Mouse (Mus musculus) forebrain, embryonic 14.5 days (tissue): ENCODE measurements at regions not wholly inside any gene's neighbourhood (a gene's known extent, or its start where the extent isn't known, plus 50 kb on each side); places are given as distances from the start of the nearest gene placed in this dataset.
A peak's percentile ranks its signal among the peaks of the same experiment; 100 is the strongest.

Source experiments
- ATAC-seq: fragments of 200-750 bp; cut with Nextera tagmentation; 2 replicates; pipeline ENCODE4 v1.8.0; 2017; ENCODE audit warnings: mild to moderate bottlenecking, moderate library complexity
- DNase-seq: peaks from one replicate; pipeline ENCODE4 v3.0.0-alpha.2; 2015; ENCODE audit warnings: low spot score
- H3K27ac ChIP-seq: fragments of 300-500 bp; sonication (generic); 2 replicates; pipeline ENCODE4 v1.5.1; 2014; ENCODE audit warnings: low read depth, mild to moderate bottlenecking, control low read depth, low read length, moderate library complexity
- H3K27me3 ChIP-seq: fragments of 300-500 bp; sonication (generic); replicated peaks from 2 replicates; pipeline ENCODE4 v1.6.1; 2014; ENCODE audit warnings: low read length, control low read depth, mixed read lengths; ENCODE audit not compliant: control insufficient read depth, insufficient read depth
- H3K36me3 ChIP-seq: fragments of 300-500 bp; sonication (generic); 2 replicates; pipeline ENCODE4 v1.6.1; 2014; ENCODE audit warnings: low read length, control low read depth; ENCODE audit not compliant: control insufficient read depth, insufficient read depth
- H3K4me1 ChIP-seq: fragments of 300-500 bp; sonication (generic); 2 replicates; pipeline ENCODE4 v1.6.1; 2014; ENCODE audit warnings: antibody characterized with exemption, low read length, control low read depth; ENCODE audit not compliant: control insufficient read depth, insufficient read depth
- H3K4me2 ChIP-seq: fragments of 300-500 bp; sonication (generic); 2 replicates; pipeline ENCODE4 v1.6.1; 2014; ENCODE audit warnings: mild to moderate bottlenecking, control low read depth, low read length
- H3K4me3 ChIP-seq: fragments of 300-500 bp; sonication (generic); 2 replicates; pipeline ENCODE4 v1.5.1; 2014; ENCODE audit warnings: low read depth, low read length, control low read depth
- H3K9ac ChIP-seq: fragments of 300-500 bp; sonication (generic); 2 replicates; pipeline ENCODE4 v1.6.1; 2014; ENCODE audit warnings: mild to moderate bottlenecking, low read length, control low read depth, moderate library complexity
- H3K9me3 ChIP-seq: fragments of 300-500 bp; sonication (generic); replicated peaks from 2 replicates; pipeline ENCODE4 v1.6.1; 2016; ENCODE audit warnings: low read length, control low read depth, mixed read lengths; ENCODE audit not compliant: control insufficient read depth
- WGBS: fragments of 180-500 bp; shearing (Covaris S2); extraction: QIAGEN DNeasy Blood & Tissue Kit; methylation state at CpG from one replicate; pipeline ENCODE4 v1.1.7; 2014; 5-methylcytosine and 5-hydroxymethylcytosine counted together

DNA sequence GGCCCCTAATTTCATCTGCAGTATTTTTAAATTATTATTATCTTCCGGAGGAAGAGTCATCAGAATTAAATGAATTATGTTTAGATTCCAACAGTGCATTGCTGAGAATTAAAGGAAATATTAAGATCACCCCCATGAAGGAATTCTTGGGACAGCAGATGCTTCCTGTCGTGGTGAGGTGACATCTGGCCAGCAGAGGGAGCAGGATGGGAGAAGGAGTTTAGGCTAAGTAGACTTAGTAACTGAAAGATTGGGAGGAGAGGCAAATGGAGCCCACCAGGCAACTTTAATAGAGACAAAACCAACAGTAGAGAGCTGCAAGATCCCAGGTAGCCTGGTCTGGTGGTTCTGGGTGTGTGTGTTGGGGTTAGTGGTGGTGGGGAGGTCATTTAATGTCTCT, 629.5 kb upstream of the Kirrel3 start:
- H3K4me1 ChIP-seq: no peaks in the 10 kb centered on the region
- H3K27me3 ChIP-seq: no peaks in the 10 kb centered on the region
- no peaks in the 10 kb centered on the region for H3K36me3 ChIP-seq
- DNase-seq (peak; percentile 41), ATAC-seq (no peak)
- no peak overlapping the region for H3K9ac ChIP-seq
- H3K9me3 ChIP-seq: no peaks in the 10 kb centered on the region
- no peak overlapping the region for H3K4me2 ChIP-seq
- no peak overlapping the region for H3K4me3 ChIP-seq
- WGBS: 46% methylated on average over 2 of the region's 2 CpGs
- no peak overlapping the region for H3K27ac ChIP-seq

DNA sequence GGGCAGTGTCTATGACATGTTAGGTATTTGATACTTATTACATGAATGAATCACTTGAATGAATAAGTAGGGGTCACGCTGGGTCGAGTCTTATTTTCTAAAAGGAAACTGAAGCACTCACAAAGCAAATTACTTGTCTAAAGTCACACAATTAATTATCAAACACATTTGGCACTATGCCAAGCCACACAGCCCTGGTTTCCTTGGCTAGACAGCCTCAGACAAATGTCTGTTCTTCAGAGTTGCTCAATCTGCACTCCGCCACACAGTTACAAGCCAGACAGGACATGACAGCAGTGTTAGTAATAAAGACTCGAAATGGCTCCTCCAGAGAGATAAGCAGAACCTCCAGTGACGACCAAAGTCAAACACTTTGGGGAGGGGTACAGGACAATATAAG, 627.2 kb upstream of the Kirrel3 start:
- Histone ChIP-seq H3K4me1 (no peaks in the 10 kb centered on the region), H3K27ac (no peak overlapping the region), H3K4me2 (no peak overlapping the region), H3K4me3 (no peak overlapping the region), H3K9me3 (no peaks in the 10 kb centered on the region), H3K9ac (no peak overlapping the region), H3K27me3 (no peaks in the 10 kb centered on the region), H3K36me3 (no peaks in the 10 kb centered on the region)
- DNase-seq (peak; percentile 39), ATAC-seq (no peak)
- WGBS: 46% methylated on average over 5 of the region's 5 CpGs

DNA sequence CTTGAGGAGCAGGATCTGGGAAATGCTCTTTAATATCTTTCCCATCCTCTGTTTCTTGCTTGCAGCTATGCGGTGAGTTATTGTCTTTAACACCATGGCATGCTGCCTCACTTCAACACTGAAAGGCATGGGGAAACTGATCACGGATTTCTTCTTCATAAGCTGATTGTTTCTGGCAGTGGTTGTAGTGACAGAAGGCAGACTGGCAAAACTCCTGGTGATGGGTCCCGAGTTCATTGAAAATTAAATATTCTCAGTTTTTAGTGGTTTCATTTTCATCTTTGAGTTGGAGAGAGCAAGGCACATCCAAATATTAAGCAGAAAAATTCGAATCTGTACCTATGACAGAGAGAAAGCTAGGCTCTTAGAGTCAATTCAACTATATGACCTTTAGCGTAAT, 617.0 kb upstream of the Kirrel3 start:
- ATAC-seq (no peak), DNase-seq (no peak)
- 77% methylated on average over 5 of the region's 5 CpGs for WGBS
- Histone ChIP-seq H3K36me3 (no peaks in the 10 kb centered on the region), H3K27ac (no peak overlapping the region), H3K4me2 (no peak overlapping the region), H3K27me3 (no peaks in the 10 kb centered on the region), H3K4me1 (no peaks in the 10 kb centered on the region), H3K9ac (no peak overlapping the region), H3K9me3 (no peaks in the 10 kb centered on the region), H3K4me3 (no peak overlapping the region)

DNA sequence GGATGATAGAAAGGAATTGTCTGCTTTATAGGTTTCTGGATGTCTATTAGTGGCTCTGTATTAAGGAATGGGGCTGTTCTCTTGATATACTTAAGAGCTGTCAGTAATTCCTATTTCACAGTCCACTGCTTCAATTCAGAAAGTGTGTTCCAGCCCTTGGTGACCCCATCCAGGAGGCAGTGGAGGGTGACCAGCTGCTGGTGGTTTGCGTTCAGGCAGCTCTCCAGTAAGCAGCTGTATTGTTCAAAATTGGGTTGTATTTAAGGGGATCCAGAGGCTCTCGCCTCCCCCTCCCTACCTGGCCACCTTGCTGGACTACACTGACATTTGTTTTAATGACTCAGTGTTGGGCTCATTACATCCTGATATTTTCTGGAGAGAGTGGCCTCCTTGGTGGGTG, 598.4 kb upstream of the Kirrel3 start:
- Histone ChIP-seq H3K4me3 (no peak overlapping the region), H3K4me1 (no peaks in the 10 kb centered on the region), H3K27me3 (no peaks in the 10 kb centered on the region), H3K9ac (no peak overlapping the region), H3K36me3 (no peaks in the 10 kb centered on the region), H3K9me3 (no peaks in the 10 kb centered on the region), H3K4me2 (no peak overlapping the region), H3K27ac (no peak overlapping the region)
- ATAC-seq: no peak
- DNase-seq: no peak
- 5% methylated on average over 2 of the region's 2 CpGs for WGBS

DNA sequence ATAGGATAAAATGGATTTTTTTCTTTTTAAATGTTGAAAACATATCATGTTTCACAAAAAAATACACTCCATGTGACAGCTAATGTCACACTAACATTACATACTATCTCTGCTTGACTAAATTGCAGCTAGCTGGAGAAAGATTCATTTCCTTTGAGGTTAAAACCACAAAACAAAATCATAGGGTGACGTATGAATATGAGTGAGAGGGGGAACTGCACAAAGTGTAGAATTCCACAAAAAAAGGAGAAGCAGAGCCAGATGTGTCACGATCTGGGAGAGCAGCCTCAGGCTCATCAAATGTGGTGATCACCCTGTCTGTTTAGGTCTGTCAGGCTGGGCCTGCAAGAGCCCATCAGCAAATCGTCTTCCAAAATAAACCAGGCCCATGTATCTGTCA, 593.7 kb upstream of the Kirrel3 start:
- DNase-seq (no peak), ATAC-seq (no peak)
- Histone ChIP-seq H3K4me2 (no peak overlapping the region), H3K36me3 (no peaks in the 10 kb centered on the region), H3K9ac (no peak overlapping the region), H3K4me1 (no peaks in the 10 kb centered on the region), H3K27me3 (no peaks in the 10 kb centered on the region), H3K27ac (no peak overlapping the region), H3K4me3 (no peak overlapping the region), H3K9me3 (no peaks in the 10 kb centered on the region)
- WGBS: 84% methylated on average over 3 of the region's 3 CpGs

DNA sequence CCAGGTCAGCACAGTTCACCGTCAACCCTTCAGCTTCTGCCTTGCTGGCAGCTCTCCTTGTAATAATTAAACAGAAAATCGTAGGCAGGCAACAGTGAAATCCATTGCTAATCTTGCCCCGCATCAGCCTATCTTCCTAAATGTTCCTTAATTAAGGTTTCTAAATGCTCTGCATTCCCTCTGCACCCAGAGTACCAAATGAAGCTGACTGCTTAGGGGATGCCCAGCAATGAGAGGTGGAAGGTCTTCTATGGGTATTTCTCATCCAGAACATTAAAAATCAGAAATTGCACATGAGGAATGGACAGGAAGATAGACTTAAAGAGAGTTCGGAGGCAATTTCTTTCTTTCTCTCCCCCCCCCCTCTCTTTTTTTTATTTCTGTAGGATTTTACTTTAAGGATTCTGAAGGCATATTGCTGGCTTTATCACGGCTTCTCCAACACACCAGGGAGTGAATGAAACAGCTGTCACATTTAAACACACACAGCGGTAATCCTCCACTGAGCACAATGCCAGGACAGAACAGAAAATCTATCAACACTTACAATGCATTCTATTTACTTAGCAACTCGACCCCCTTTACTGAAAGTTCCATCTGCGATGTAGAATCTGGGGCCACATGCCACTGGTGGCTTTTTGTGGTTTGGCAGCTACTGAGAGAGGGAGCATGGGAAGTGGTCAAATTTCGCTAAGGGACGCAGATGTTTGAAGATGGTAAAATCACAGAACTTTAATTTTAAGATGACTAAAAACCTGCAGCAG, 584.2 kb upstream of the Kirrel3 start:
- Histone ChIP-seq H3K36me3 (no peaks in the 10 kb centered on the region), H3K27me3 (no peaks in the 10 kb centered on the region), H3K4me1 (peaks cover 13% of the 10 kb centered on the region), H3K27ac (no peak overlapping the region), H3K9me3 (no peaks in the 10 kb centered on the region), H3K4me2 (no peak overlapping the region), H3K9ac (no peak overlapping the region), H3K4me3 (no peak overlapping the region)
- 21% methylated on average over 10 of the region's 10 CpGs for WGBS
- DNase-seq (peak; percentile 73), ATAC-seq (peak; percentile 71; the same call in 1 of the 2 replicates)

DNA sequence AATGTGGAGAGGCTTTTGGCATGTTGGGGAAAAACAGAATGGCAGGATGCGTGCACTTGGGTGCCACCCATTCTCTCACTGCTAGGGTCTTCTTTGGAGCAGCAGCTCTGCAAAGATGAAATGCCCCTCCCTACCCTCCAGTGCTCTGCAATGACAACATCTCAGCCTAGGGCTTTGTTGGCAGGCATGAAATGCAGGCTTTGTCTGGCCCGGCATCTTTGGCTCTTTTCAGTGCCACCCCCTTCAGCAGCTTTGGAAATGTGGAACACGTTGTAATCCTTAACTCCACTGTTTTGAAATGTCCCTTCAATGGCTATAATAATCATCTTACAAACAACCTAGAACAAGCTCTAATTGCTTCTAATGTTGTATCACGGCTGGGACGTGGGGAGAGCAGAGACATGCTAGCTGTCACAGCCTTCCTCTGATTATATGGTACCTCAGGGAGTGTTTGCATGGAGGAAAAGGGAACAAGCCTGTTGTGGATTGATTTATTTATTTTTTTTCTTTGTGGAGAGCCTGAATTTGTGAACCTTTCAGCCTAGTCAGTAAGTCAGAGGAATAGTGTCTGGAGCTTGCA, 581.6 kb upstream of the Kirrel3 start:
- Histone ChIP-seq H3K4me3 (no peak overlapping the region), H3K36me3 (no peaks in the 10 kb centered on the region), H3K27me3 (no peaks in the 10 kb centered on the region), H3K4me1 (peaks cover 13% of the 10 kb centered on the region), H3K9ac (no peak overlapping the region), H3K4me2 (no peak overlapping the region), H3K27ac (0 out of 2 replicates have a peak overlapping the region, but pooled peaks have one; percentile 3), H3K9me3 (no peaks in the 10 kb centered on the region)
- DNase-seq (peak; percentile 65), ATAC-seq (peak; percentile 72)
- 7% methylated on average over 5 of the region's 5 CpGs for WGBS

DNA sequence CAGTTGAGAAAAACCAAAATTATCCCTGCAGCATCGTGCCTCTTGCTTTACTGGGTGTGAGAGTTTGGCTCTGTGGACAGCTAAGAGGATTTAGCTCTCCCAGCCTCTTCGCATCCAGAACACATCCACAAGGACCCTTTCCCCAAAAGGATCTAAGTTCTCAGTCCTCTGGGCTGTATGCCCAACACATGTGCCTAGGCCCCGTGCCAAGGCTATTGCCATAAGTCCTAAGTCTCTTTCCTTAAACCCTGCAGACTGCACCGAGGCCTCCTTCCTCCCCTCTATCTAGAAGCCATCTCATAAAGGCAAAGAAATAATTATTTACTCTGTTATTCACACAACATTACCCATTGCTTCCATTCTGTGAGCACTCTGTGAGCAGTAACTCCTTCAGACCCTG, 570.8 kb upstream of the Kirrel3 start:
- Histone ChIP-seq H3K4me3 (no peak overlapping the region), H3K27me3 (no peaks in the 10 kb centered on the region), H3K9me3 (no peaks in the 10 kb centered on the region), H3K36me3 (no peaks in the 10 kb centered on the region), H3K9ac (no peak overlapping the region), H3K27ac (no peak overlapping the region), H3K4me1 (peaks cover 6% of the 10 kb centered on the region; the same call in 1 of the 2 replicates), H3K4me2 (no peak overlapping the region)
- DNase-seq (peak; percentile 62), ATAC-seq (peak; percentile 44; the same call in 1 of the 2 replicates)
- WGBS: 57% methylated on average over 4 of the region's 4 CpGs

DNA sequence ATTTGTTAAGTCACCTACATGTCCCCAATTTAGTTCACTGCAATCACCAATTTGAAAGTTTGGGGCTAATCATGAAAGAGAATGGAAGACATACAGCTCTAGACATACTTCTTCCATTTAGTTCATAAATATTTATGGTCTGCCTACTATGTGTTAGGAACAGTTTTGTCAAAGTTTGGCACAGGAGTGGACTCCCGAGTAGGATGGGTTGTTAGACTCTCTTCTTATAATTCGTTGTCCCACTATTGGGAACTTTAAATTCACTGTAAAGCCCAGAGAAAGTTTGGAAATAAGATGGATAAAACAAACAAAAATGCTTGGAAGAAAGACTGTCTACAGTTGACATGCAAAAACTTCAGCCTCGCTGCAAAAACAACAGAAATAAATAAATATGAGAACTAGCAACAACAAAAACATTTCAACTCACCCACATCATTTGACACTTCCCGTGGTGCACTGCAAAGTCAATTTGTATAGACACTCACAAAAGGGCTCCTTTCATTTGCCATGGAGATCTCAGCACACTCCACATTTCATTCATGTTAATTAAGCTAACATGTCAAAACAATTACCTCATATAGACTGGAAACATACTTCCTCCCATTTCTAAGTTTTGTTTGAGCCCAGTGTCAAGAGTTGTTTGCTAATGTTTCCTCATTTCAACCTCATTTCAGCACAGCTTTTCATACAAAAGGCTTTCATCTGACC, 570.2 kb upstream of the Kirrel3 start:
- ATAC-seq: peak; percentile 73

More for the DNA sequence above, 570.2 kb upstream of the Kirrel3 start:
- H3K9ac ChIP-seq: no peak overlapping the region
- H3K9me3 ChIP-seq: no peaks in the 10 kb centered on the region
- DNase-seq: peak; percentile 63
- H3K4me3 ChIP-seq: no peak overlapping the region
- H3K36me3 ChIP-seq: no peaks in the 10 kb centered on the region
- H3K27ac ChIP-seq: no peak overlapping the region
- 29% methylated on average over 4 of the region's 4 CpGs for WGBS
- H3K27me3 ChIP-seq: no peaks in the 10 kb centered on the region
- H3K4me1 ChIP-seq: peaks cover 6% of the 10 kb centered on the region; the same call in 1 of the 2 replicates
- H3K4me2 ChIP-seq: no peak overlapping the region
